Mouse (Mus musculus): Measurements from ENCODE around the gene Lhfpl2.

The Lhfpl2 gene

DNA sequence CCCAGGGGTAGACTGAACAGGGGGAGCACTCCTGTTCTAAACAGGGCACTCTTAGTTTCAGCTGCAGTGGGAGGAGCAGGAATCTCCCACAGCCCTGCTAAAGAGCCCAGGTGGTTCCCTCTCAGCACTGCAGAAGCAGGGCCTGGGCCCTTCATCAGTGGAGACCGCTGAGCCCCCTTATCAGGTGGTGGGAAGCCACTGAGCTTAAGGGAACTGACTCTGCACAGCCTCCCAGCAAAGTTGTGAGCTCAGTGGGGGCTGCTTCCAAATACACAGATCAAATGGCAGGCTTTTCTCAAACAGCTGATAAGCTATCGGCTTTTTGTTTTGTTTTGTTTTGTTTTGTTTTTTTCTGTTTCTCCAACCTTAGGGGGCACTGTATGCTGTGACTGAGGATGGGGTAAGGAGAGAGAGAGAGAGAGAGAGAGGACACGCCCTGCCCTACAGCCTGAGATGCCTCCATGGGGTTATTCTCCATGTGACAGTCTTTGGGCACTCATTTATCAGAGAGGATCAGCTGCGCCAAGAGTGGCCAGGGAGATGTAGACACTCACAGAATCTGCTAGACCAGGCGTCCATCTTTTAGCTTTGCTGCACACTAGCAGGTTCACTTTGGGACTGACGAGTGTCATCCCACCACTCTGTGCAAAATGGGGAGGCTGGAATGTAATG lies 117.9 kb downstream of the Lhfpl2 start:
- no peak for DNase-seq (ENCODE audit: low spot score)

DNA sequence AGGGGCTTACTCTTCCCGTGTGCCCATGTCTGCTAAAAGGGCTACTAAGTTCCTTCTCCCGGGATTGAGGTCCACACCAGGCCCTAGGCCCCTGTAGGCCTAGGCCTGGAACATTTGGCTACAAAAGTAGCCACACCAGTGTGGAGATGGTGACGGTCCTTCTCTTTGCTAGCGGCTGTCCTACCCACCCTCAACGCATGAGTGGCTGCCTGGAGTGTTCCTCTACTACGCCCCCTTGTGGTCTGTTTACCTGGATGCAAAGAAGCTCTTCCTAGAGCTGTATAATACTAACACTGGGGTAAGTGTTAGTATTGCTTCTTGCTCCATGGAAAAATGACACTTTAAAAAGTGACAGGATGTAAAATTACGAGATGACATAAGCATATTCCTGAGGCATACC lies 119.6 kb downstream of the Lhfpl2 start:
- DNase-seq (ENCODE audit: low spot score), result no peak

DNA sequence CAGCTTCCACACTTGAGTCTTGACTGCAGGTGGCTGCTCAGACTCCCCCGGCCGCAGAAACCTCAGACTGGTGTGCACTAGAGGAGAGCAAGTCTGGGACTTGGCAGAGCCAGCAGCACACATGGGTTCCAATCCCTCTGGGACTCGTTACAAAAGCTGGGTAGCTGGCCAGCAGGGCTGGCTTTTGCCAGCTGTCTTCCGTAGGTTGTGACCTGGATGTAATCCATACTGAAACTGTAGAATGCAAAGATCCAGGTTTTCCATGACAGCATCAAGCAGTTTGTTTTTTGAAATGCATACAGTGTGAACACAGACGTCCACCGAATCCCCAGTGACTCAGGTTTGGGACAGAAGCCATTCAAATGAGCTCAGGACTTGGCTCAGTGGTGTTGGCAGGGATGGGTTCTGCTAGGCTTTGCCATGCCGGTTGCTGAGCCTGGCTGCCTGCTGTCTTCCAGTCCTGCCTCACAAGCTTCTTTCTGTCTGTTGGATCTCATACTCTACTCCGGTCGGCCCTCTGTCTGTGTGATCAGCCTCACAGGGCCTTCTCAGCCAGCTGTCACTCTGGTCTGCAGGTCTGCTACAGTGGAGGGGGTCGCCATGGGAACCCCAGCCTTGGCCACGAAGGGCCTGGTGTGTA lies 120.9 kb downstream of the Lhfpl2 start:
- no peak for DNase-seq (ENCODE audit: low spot score)

DNA sequence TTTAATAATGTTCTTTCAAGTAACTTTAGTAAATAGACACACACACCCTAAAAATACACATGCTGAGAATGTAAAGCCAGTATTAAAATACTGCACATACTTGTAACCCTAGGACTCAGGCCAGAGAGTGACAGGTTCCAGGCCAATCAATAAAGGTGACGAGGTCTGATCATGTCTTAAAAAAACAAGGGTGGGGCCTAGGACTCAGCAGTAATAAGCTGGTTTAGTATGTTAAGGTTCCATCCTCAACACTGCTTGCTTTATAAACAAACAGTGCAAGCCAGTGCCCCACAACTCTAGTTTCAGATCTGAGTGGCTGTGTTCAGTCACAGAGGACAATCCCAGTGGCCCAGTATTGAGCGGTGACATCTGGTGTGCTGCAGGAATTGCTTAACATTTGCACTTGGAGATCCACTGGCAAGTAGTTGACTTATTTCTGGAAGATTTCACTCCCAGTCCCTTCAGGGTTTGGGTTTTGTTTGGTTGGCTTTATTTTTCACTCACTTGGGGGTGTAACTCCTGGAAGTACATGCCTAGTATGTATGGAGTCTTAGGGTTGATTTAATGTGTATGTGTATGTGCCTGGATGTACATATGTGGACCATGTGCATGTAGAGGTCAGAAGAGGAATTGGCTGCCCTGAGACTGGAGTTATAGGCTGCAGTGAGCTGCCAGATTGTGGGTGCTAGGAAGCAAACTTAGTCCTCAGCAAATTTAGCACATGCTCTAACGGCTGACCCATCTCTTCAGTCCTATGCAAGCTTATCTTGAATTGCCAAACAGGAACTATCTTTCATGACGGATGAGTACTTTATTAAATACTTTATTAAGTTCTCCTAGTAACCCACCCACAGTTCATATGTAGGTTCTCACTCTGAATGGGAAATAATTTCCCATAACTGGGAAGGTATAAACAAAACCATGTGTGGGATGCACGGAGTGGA lies 123.2 kb downstream of the Lhfpl2 start:
- no peak for DNase-seq (ENCODE audit: low spot score)

DNA sequence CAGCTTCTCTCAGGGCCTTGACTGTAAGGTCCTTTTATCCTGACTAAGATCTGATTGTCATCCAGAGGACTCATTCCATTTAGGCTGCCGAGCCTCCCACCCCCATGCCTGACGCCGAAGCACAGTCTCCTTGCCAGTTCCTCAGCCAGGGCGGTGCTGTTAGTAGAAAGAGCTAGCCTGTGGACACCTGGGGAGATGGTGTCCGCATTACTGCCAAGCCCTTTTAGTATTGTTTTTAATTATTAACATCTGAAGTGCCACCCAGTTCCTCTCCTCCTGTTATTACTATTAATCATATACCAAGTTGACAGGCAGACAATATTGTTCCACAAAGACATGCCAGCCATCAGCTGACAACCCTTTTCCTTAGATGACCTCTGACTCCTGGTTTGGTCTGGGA lies 124.4 kb downstream of the Lhfpl2 start:
- no peak for DNase-seq (ENCODE audit: low spot score)

DNA sequence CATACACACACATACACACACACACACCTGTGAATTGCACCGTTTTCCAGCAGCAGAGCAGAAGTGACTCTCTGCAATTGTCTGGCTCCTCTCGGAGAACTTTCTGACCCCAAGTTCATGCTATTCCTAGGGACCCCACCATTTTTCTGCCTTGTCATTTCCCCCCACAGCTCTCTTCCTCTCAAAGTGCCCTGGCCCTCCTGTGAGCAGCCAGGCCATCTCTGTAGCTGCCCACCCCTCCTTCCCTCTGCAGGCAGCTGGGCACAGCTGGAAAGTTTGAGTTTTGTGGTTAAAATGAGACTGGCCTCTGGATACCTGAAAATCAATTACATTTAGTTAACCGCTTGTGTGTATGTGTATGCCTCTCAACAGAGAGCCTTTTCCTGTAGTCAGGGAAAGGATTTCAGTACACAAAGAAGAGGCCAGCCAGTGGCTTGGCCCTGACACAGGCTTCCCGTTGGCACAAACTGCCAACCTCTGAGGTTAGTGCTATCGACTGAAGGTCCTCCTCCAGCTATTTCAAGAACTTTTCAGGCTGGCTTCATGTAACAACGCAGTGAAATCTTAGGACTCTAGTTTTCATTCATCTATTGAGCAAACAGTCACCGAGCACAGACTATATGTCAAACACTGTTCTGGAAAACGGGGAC lies 125.9 kb downstream of the Lhfpl2 start:
- no peak for DNase-seq (ENCODE audit: low spot score)

DNA sequence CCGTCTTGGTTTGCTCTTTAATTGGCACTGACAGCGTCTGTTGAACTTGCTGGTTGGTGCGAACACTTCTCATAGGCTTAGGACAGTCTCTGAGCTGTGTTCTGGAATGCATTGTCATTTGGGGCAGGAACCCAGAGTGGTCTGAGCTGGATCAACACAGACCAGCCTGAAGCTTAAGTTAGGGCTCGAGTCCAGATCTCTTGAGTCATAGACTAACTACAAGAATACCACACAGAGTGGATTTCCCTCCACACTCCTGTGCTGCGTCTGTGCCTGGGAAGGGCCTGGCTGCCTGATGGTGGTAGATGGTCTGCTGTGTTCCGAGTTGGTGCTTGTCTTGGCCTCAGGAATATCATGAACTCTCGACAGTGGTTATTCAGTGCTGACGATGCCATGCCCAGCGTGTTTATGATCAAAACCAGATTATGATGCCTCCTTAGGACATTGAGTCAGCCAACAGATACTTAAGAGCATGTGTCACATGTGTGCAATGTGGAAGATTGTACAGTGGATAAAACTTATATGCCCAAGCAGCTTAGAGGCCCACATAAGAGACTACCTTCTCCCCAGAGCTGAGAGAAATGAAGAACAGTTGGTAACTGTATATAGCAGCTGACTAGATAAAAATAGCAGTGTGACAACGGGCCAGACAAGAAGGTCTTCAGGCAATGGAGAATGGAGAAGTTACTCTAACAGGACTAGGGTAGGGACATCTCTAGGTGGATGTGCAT lies 127.3 kb downstream of the Lhfpl2 start:
- DNase-seq (ENCODE audit: low spot score), result no peak

DNA sequence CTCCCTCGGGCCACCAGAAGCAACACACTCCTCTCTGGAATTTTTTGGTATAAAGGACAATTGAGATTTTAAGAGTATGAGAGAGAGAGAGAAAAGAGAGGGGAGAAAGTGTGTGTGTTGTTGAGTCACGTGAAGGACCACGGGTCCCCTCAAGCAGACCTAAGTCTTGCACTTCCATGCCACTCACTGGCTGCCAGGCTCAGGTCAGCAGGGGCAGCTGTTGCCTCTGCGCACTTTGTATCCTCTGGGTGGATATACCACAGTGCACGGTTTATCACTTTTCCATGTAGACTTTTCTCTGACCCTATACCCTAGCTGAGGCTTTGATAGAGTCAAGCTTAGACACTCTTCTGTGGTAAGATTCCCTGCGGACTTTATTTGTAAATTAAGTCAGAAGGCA lies 128.0 kb downstream of the Lhfpl2 start:
- no peak for DNase-seq (ENCODE audit: low spot score)

DNA sequence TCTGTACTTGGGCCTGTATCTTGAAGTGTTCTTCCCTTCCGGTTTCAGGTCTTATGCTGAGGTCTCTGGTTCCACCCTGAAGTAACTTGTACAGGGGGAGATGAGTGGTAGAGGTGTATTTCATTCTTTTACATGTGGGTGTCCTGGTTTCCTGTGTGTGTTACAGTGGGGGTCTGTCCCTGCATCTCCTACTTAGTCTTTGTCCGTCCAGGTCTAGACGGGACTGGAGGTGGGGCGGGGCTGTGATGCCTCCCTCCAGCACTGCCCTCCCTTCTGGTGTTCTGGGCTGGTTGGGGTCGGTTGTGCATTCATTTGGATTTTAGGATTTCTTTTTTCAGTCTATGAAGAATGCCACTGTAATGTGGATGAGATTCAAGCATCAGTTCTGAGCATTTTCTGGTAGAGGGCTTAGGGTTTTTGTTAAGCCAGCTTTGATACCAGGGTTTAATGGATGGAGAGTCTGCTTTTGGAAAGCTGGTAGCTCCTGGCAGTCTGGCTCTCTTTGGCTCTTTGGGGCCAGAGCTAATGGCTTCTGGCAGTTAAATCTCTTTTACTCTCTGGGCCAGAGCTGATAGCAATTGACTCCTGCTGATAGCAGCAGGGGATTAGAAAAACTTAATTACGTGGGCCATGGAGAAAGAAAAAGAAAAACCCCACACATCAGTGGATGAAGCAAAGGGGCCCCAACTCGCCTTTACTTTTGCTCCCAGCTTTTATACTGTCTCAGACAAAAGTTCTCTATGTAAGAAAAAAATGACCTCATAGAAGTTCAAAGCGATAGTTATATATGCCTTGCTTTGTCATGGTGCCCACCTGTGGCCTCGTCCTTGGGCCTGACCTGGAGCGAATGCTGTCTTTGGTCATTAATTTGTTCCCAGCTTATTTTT lies 130.8 kb downstream of the Lhfpl2 start:
- no peak for DNase-seq (ENCODE audit: low spot score)

DNA sequence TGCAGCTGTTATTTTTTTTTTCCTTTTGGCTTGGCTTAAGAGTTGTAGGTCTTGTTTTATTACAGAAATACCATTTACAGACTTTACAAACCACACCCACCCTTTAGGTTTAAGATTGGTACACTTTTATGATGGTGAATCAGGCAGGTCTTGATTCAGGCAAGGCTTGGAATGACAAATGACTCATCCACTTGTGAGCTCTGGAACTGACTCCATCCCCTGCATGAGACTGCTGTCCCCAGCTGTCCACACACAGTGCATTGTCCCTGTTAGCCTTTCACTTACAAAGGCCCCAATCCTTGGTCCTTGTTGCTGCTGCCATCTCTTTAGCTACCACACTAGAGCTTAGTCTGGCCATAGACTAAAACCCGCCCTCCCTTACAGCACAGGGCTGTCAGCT lies 132.8 kb downstream of the Lhfpl2 start:
- DNase-seq (ENCODE audit: low spot score), result no peak

DNA sequence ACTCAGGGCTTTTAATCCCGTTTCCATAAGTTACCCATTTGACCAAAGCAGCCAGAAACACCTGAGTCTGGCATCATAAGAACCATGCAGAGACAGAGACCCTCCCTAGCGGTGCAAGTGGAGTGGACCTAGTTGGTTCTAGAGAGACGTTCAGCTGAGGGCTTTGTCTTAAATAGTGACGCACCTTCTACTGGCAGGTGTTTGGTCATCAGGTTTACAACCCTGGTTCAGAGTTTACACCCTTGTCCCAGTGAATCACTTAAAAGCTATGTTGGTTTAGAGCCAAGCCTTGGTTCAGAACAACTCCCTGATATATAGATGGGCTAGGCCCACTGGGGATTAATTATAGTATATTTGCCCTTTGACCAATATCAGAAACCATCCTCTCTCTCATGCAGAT lies 135.6 kb downstream of the Lhfpl2 start:
- no peak for DNase-seq (ENCODE audit: low spot score)

DNA sequence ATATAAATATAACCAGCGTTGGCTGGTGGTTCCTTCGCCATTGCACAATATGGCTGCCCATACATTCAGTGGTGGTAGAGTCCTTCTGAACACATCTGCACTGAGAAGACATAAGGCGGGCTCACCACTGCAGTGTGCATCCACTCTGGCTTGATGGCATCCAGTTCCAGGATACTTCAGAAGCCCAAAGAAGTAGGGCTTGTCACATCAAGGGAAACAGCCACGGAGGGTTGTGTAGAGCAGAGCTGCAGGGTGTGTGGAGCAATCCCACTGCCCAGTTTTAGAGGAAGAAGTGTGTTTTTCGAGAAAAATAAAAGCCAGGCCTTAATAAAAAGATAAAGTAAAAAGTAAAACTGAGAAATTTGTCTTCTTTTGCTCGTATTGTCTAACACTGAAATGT lies 141.0 kb downstream of the Lhfpl2 start:
- DNase-seq (ENCODE audit: low spot score), result no peak

DNA sequence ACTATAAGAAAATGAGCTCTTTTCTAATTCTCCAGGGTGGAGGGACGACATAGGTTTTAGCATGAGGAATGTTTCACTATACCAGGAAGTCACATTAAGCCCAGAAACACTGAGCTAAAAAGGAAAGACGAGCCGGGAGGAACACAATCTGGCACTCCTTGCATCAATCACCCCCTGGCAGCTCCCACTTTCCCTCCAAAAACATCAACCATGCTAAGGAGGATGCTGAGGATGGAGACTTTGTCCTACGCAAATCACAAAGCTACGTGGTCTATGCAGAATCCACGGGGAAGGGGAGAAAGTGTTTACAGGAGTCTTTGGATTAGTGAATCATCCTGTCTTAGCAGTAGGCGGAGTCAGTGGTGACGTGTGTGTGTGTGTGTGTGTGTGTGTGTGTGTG lies 142.2 kb downstream of the Lhfpl2 start:
- DNase-seq (ENCODE audit: low spot score), result no peak

DNA sequence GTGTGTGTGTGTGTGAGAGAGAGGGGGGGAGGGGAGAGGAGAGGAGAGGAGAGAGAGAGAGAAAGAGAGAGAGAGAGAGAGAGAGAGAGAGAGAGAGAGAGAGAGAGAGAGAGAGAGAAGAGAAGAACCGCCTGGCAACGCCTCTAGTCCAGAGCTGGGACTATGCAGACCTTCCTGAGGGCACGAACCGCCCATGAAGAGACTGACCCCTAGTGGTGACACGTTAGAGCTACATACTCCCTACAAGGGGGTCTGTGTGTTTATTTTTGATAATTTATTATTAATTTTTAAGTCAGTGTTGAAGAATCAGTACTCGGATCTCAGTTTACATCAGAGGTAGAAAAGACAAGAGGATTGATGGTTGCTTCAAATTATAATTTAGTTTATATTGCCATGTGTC lies 147.6 kb downstream of the Lhfpl2 start:
- DNase-seq (ENCODE audit: low spot score), result no peak

DNA sequence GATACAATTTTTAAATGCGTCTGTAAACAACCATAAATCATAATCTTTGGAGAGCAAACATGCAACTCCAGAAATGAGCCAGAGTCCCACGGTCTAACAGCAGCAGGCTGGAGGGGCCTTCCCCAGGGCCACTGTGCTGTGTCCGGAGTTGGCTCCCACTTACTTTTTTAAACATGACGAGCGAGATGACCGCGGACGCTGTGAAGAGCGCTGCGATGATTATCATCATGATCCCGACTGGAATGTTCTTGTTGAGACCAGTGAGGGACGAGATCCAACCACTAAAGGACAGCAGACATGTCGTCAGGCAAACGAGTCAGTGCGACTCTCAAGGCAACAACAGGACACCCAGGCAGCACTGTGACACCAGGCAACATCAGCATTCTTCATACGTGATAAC lies 150.4 kb downstream of the Lhfpl2 start:
- DNase-seq (ENCODE audit: low spot score), result no peak

DNA sequence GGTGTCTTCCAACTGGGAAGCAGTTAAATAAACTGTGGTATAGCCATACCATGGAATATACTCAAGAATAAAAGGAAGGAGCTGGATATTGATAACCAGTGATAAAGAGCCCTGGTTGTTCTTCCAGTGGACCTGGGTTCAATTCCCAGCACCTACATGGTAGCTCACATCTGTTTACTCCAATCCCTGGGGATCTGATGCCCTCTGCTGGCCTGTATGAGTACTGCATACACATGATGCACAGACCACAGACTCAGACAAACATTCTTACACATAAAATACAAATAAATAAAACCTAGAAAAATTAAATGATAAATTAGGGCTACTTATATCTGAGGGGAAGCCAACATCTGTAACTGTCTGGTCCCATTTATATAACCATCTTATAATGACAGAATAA lies 151.3 kb downstream of the Lhfpl2 start:
- no peak for DNase-seq (ENCODE audit: low spot score)

DNA sequence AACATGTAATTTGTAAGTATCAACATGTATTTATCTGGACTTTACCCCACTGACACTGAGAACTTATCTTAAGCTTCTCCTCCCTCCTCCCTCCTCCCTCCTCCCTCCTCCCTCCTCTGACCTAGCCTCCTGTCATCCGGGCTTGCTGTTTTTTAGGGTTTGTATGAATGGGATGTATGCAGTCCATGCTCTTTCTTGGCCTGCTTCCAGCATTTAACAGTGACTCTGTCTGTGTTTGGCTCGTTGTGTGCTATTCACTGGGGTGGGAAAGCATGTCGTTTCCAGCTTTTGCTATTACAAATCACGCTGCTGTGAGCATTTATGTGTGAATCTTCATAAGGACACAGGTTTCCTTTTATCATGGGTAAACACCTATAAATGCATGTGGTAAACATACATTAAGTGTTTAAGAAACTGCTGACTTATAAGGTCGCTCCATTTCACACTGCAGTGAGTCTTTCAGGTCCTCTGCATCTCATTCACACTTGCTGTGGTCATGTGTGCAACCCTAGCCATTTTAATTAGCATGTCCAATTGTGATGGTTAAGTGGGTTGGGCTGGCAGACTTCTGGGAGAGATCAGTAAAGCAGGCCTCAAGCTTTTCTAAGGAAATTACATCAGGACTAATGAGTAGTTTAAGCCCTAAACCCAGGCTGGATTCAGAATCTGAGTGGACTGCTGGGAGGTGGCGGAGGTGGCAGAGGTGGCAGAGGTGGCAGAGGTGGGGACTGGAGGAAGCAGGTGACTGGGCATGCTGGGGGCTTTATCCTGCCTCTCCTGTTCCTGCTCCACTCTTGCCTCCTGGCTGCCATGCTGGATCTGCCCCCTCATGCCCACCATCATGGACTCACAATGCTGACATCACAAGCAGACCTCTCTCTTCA lies 153.9 kb downstream of the Lhfpl2 start:
- DNase-seq (ENCODE audit: low spot score), result no peak

DNA sequence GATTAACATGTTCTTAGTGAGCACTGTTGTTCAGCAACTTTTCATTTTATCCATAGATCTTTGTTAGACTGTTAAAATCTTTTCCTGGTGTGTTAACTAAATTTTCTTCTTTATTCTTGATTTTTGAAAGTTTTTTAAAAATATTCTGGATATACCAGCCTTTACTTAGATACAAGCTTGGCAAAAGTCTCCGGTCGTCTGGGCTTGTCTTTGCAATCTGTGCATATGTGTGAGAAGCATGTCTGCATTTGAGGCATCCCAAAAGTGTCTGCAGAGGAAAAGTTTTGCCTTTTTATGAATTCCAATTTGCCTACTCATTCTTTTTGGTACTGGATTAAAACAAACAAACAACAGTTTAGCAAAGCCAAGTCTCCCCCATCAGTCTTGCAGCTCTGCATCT lies 154.6 kb downstream of the Lhfpl2 start:
- DNase-seq (ENCODE audit: low spot score), result no peak

DNA sequence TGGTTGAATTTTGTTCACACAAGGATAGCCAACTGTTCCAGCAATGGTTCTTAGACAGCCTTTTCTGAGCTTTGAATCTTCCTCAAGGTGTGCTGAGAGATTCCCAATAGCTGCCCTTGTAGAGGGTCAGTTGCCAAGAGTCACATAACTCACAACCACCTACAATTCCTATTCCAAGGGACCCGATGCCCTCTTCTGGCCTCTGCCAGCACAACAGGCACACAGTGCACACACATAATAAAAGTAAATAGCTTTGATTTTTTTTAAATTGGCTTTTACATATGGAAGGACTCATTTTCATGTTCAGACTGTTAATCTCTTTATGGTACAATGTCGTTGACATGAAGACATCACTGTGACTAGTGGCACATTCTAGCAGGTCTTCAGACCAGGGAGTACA lies 155.1 kb downstream of the Lhfpl2 start:
- no peak for DNase-seq (ENCODE audit: low spot score)

DNA sequence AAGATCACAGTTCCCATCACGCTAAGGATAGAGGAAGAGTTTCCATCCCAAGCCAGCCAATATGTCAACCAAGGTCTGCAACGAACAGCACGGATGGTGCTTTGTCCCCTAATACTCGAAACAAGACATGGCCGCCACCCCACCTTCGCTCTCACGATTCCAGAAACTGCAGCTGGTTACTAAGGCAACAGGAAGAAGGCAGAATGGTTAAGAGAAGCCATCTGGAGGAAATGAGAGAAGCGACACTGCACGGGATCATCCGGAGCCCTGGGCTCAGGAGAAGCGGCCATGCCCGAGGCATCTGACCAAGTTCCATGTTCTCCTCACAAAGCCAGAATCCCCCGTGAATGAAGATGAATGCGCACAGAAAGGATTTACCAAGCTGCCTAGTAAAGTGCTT lies 166.0 kb downstream of the Lhfpl2 start:
- no peak for DNase-seq (ENCODE audit: low spot score)
